Mouse (Mus musculus): Measurements from ENCODE around the gene Sort1. TPM values are rescaled to one million over a fixed set of nuclear protein-coding genes. Genes with fewer than 3 reads are reported as not detected.

Sort1 gene
- polyA plus RNA-seq, 1 experiment from 2014 or later, result 4.6 TPM

- H3K9me3 ChIP-seq (ENCODE audit: control insufficient read depth), result no peaks in the 10 kb centered on the region
- TF ChIP-seq CTCF (IDR thresholded peaks at IDR 0.05; ENCODE audit: low read depth), result no peak
- 78% methylated on average over 4 of the region's 4 CpGs for WGBS
- H3K4me1 ChIP-seq (replicated peaks; ENCODE audit: control insufficient read depth, insufficient read depth, low read length), result 0 out of 2 replicates have a peak, but pooled peaks cover 2% of the 10 kb centered on the region
- no peaks in the 10 kb centered on the region for H3K27me3 ChIP-seq (replicated peaks; ENCODE audit: control insufficient read depth, insufficient read depth, low read length)
- ATAC-seq, result no peak
- H3K4me3 ChIP-seq (ENCODE audit: low read depth, low read length), result no peak overlapping the region
- H3K27ac ChIP-seq (ENCODE audit: low read depth, low read length), result no peak overlapping the region
- no peaks in the 10 kb centered on the region for H3K36me3 ChIP-seq (ENCODE audit: control insufficient read depth, insufficient read depth)
- no peak overlapping the region for H3K9ac ChIP-seq (ENCODE audit: low read depth, low read length)
- no peak overlapping the region for H3K4me2 ChIP-seq (replicated peaks; ENCODE audit: low read depth)
These were observed 29.3 kb downstream of the Sort1 start for GRCm38 (mm10) chr3:108313138-108313537.

GRCm38 (mm10) chr3:108314038-108314675 lies 30.3 kb downstream of the Sort1 start:
- Histone ChIP-seq H3K9me3 (ENCODE audit: control insufficient read depth) (no peaks in the 10 kb centered on the region), H3K36me3 (ENCODE audit: control insufficient read depth, insufficient read depth) (no peaks in the 10 kb centered on the region), H3K27me3 (replicated peaks; ENCODE audit: control insufficient read depth, insufficient read depth, low read length) (no peaks in the 10 kb centered on the region), H3K4me1 (replicated peaks; ENCODE audit: control insufficient read depth, insufficient read depth, low read length) (0 out of 2 replicates have a peak, but pooled peaks cover 2% of the 10 kb centered on the region), H3K27ac (ENCODE audit: low read depth, low read length) (peak overlapping the region; percentile 16; the same call in 1 of the 2 replicates), H3K9ac (ENCODE audit: low read depth, low read length) (no peak overlapping the region), H3K4me3 (ENCODE audit: low read depth, low read length) (no peak overlapping the region), H3K4me2 (replicated peaks; ENCODE audit: low read depth) (no peak overlapping the region)
- ATAC-seq, result peak; percentile 90
- 42% methylated on average over 8 of the region's 8 CpGs for WGBS
- peak; percentile 58 for TF ChIP-seq CTCF (IDR thresholded peaks at IDR 0.05; ENCODE audit: low read depth)

GRCm38 (mm10) chr3:108318517-108318916 lies 34.6 kb downstream of the Sort1 start:
- no peak for ATAC-seq
- WGBS, result 66% methylated on average over 2 of the region's 2 CpGs
- no peak for TF ChIP-seq CTCF (IDR thresholded peaks at IDR 0.05; ENCODE audit: low read depth)
- Histone ChIP-seq H3K4me1 (replicated peaks; ENCODE audit: control insufficient read depth, insufficient read depth, low read length) (0 out of 2 replicates have a peak, but pooled peaks cover 2% of the 10 kb centered on the region), H3K27ac (ENCODE audit: low read depth, low read length) (no peak overlapping the region), H3K4me3 (ENCODE audit: low read depth, low read length) (no peak overlapping the region), H3K9ac (ENCODE audit: low read depth, low read length) (no peak overlapping the region), H3K27me3 (replicated peaks; ENCODE audit: control insufficient read depth, insufficient read depth, low read length) (no peaks in the 10 kb centered on the region), H3K4me2 (replicated peaks; ENCODE audit: low read depth) (no peak overlapping the region), H3K9me3 (ENCODE audit: control insufficient read depth) (no peaks in the 10 kb centered on the region), H3K36me3 (ENCODE audit: control insufficient read depth, insufficient read depth) (no peaks in the 10 kb centered on the region)

- Histone ChIP-seq H3K4me3 (ENCODE audit: low read depth, low read length) (no peak overlapping the region), H3K4me2 (replicated peaks; ENCODE audit: low read depth) (no peak overlapping the region), H3K36me3 (ENCODE audit: control insufficient read depth, insufficient read depth) (no peaks in the 10 kb centered on the region), H3K9me3 (ENCODE audit: control insufficient read depth) (no peaks in the 10 kb centered on the region), H3K27ac (ENCODE audit: low read depth, low read length) (no peak overlapping the region), H3K27me3 (replicated peaks; ENCODE audit: control insufficient read depth, insufficient read depth, low read length) (no peaks in the 10 kb centered on the region), H3K4me1 (replicated peaks; ENCODE audit: control insufficient read depth, insufficient read depth, low read length) (no peaks in the 10 kb centered on the region), H3K9ac (ENCODE audit: low read depth, low read length) (no peak overlapping the region)
- 75% methylated on average over 4 of the region's 4 CpGs for WGBS
- no peak for TF ChIP-seq CTCF (IDR thresholded peaks at IDR 0.05; ENCODE audit: low read depth)
- ATAC-seq, result no peak
These were observed 37.8 kb downstream of the Sort1 start for GRCm38 (mm10) chr3:108321671-108322070.

GRCm38 (mm10) chr3:108322136-108322535 lies 38.3 kb downstream of the Sort1 start:
- Histone ChIP-seq H3K4me3 (ENCODE audit: low read depth, low read length) (no peak overlapping the region), H3K27ac (ENCODE audit: low read depth, low read length) (no peak overlapping the region), H3K4me2 (replicated peaks; ENCODE audit: low read depth) (no peak overlapping the region), H3K4me1 (replicated peaks; ENCODE audit: control insufficient read depth, insufficient read depth, low read length) (no peaks in the 10 kb centered on the region), H3K36me3 (ENCODE audit: control insufficient read depth, insufficient read depth) (no peaks in the 10 kb centered on the region; the same call in 1 of the 2 replicates), H3K9me3 (ENCODE audit: control insufficient read depth) (no peaks in the 10 kb centered on the region), H3K9ac (ENCODE audit: low read depth, low read length) (no peak overlapping the region), H3K27me3 (replicated peaks; ENCODE audit: control insufficient read depth, insufficient read depth, low read length) (no peaks in the 10 kb centered on the region)
- ATAC-seq, result no peak
- 80% methylated on average over 4 of the region's 4 CpGs for WGBS
- no peak for TF ChIP-seq CTCF (IDR thresholded peaks at IDR 0.05; ENCODE audit: low read depth)

GRCm38 (mm10) chr3:108322962-108323361 lies 39.1 kb downstream of the Sort1 start:
- WGBS, result 85% methylated on average over 3 of the region's 3 CpGs
- Histone ChIP-seq H3K4me2 (replicated peaks; ENCODE audit: low read depth) (no peak overlapping the region), H3K9ac (ENCODE audit: low read depth, low read length) (no peak overlapping the region), H3K9me3 (ENCODE audit: control insufficient read depth) (no peaks in the 10 kb centered on the region), H3K27me3 (replicated peaks; ENCODE audit: control insufficient read depth, insufficient read depth, low read length) (no peaks in the 10 kb centered on the region), H3K27ac (ENCODE audit: low read depth, low read length) (no peak overlapping the region), H3K4me3 (ENCODE audit: low read depth, low read length) (no peak overlapping the region), H3K36me3 (ENCODE audit: control insufficient read depth, insufficient read depth) (no peaks in the 10 kb centered on the region; the same call in 1 of the 2 replicates), H3K4me1 (replicated peaks; ENCODE audit: control insufficient read depth, insufficient read depth, low read length) (no peaks in the 10 kb centered on the region)
- TF ChIP-seq CTCF (IDR thresholded peaks at IDR 0.05; ENCODE audit: low read depth), result no peak
- no peak for ATAC-seq

All from intestine, postnatal 0 days (tissue).